ENCODE assay signal across 22 mouse cellular contexts in the genomic region with DNA sequence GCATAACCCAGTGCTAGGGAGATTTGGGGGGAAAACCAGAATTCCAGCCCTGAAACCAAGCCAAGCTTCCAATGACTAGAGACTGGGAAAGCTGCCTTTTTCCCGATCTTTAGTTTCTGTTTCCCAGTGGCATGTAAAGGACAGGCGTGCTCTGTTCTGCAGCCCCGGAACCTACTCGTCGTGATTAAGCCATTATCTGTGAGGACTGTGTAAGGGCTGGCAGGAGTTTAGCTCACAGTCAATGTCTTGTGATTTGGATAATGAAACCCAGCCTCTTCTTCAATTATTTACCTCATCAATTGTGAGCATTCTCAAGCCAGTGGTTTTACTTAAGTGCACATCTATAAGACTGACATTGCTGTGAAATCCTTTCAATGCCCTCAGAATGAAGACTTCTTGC. TPM values are rescaled to one million over a fixed set of nuclear protein-coding genes. Genes with fewer than 3 reads are reported as not detected.
A peak's percentile ranks its signal among the peaks of the same experiment; 100 is the strongest.
DNase-seq lines count a peak whose midpoint lies in the region; ATAC-seq and TF ChIP-seq lines count a peak whose summit lies in the region.
"Had no signal": no experiment of that assay in that cellular context is flagged by ENCODE, and none has a peak within 500 bp of the region (broad histone marks: within the 10 kb centered on the region; RNA-seq: fewer than 3 reads in every experiment).

No protein-coding gene starts in this region.

- H3K9me3 ChIP-seq in MEL (replicated peaks; ENCODE audit: insufficient read depth, low read length): no peaks in the 10 kb centered on the region
- H3K9me3 ChIP-seq in hindbrain, embryonic 12.5 days (replicated peaks): no peaks in the 10 kb centered on the region
- H3K9me3 ChIP-seq: G1E; heart, embryonic 13.5 days had no signal

- no peak overlapping the region for H3K27ac ChIP-seq in MEL (ENCODE audit: control insufficient read depth, low read depth, low read length)
- H3K27ac ChIP-seq in hindbrain, embryonic 12.5 days: no peak overlapping the region
- H3K27ac ChIP-seq: gastrocnemius, adult 2 months; heart, embryonic 13.5 days had no signal

- TF ChIP-seq POLR2A in lung, adult 2 months (IDR thresholded peaks at IDR 0.05; ENCODE audit: borderline replicate concordance, extremely low read depth, low read depth, low read length): no peak
- TF ChIP-seq POLR2A in MEL (IDR thresholded peaks at IDR 0.05; ENCODE audit: control insufficient read depth in 1 of 2, insufficient read depth in 1 of 2, low read depth in 1 of 2, low read length in 2 of 2, poor library complexity in 1 of 2): no peak

- H3K4me2 ChIP-seq in hindbrain, embryonic 12.5 days (replicated peaks): no peak overlapping the region
- H3K4me2 ChIP-seq: heart, embryonic 13.5 days had no signal

- no peak for TF ChIP-seq CTCF in lung, adult 2 months (IDR thresholded peaks at IDR 0.05; ENCODE audit: insufficient read depth, low read length)
- no peak for TF ChIP-seq CTCF in MEL (IDR thresholded peaks at IDR 0.05 in 2 of 3, conservative IDR thresholded peaks at IDR 0.05 in 1 of 3; ENCODE audit: control insufficient read depth in 1 of 3, insufficient read depth in 1 of 3, low read depth in 2 of 3, low read length in 3 of 3, poor library complexity in 1 of 3, severe bottlenecking in 1 of 3)

- no peak for ATAC-seq in cerebellum, adult (ENCODE audit: insufficient number of reproducible peaks, low FRiP score, low TSS enrichment)
- ATAC-seq in hindbrain, embryonic 12.5 days (ENCODE audit: low FRiP score): no peak
- ATAC-seq: CD4-positive, CD25-positive, alpha-beta regulatory T cell, adult 4 months; forebrain, embryonic 14.5 days; hindbrain, embryonic 16.5 days; inflammation-experienced regulatory T-cells, adult 6 months had no signal

- peak overlapping the region; percentile 13 for H3K4me3 ChIP-seq in lung, adult 2 months (replicated peaks; ENCODE audit: extremely low read depth, low read depth, low read length)
- no peak overlapping the region for H3K4me3 ChIP-seq in MEL (ENCODE audit: control insufficient read depth in 1 of 2, insufficient read depth in 1 of 2, low read depth in 2 of 2, low read length in 2 of 2)
- H3K4me3 ChIP-seq in hindbrain, embryonic 12.5 days: no peak overlapping the region
- H3K4me3 ChIP-seq: gastrocnemius, adult 2 months; heart, embryonic 13.5 days had no signal

- H3K79me2 ChIP-seq in MEL (ENCODE audit: control insufficient read depth, insufficient read depth, low read length, poor library complexity): no peaks in the 10 kb centered on the region

- 59% methylated on average over 5 of the region's 5 CpGs for WGBS in lung, adult 2 months
- 86% methylated on average over 5 of the region's 5 CpGs for WGBS in hindbrain, embryonic 12.5 days

- peak; percentile 41 to 57; a peak in 3 of 4 replicates for TF ChIP-seq EP300 in MEL (IDR thresholded peaks at IDR 0.05; ENCODE audit: low read depth in 1 of 2, low read length in 2 of 2)

- no peaks in the 10 kb centered on the region for H3K4me1 ChIP-seq in lung, adult 2 months (ENCODE audit: control insufficient read depth, insufficient read depth, low read length)
- H3K4me1 ChIP-seq in MEL (ENCODE audit: control insufficient read depth in 1 of 2, insufficient read depth in 2 of 2, low read length in 2 of 2): peaks cover 15 to 30% of the 10 kb centered on the region in 2 experiments
- no peaks in the 10 kb centered on the region for H3K4me1 ChIP-seq in hindbrain, embryonic 12.5 days
- H3K4me1 ChIP-seq: heart, embryonic 13.5 days had no signal

- peaks cover 0 to 24% of the 10 kb centered on the region in 2 experiments; a peak in 2 of 4 replicates for H3K36me3 ChIP-seq in MEL (ENCODE audit: control insufficient read depth in 1 of 2, insufficient read depth in 2 of 2, low read length in 2 of 2)
- no peaks in the 10 kb centered on the region for H3K36me3 ChIP-seq in hindbrain, embryonic 12.5 days
- H3K36me3 ChIP-seq: G1E; heart, embryonic 13.5 days had no signal

- no peak overlapping the region for H3K9ac ChIP-seq in MEL (ENCODE audit: control insufficient read depth, low read depth, low read length, poor library complexity, severe bottlenecking)
- H3K9ac ChIP-seq in hindbrain, embryonic 12.5 days: no peak overlapping the region
- H3K9ac ChIP-seq: heart, embryonic 13.5 days had no signal

- no peaks in the 10 kb centered on the region for H3K27me3 ChIP-seq in MEL (ENCODE audit: control insufficient read depth in 1 of 2, insufficient read depth in 2 of 2, low read length in 2 of 2)
- H3K27me3 ChIP-seq in hindbrain, embryonic 12.5 days: no peaks in the 10 kb centered on the region
- H3K27me3 ChIP-seq: heart, embryonic 13.5 days had no signal

- no peak for DNase-seq in lung, adult 2 months
- no peak for DNase-seq in lung, postnatal 4 days
- DNase-seq in MEL (ENCODE audit: low read depth, low spot score): peak; percentile 44
- DNase-seq in adipocyte (ENCODE audit: low spot score): peak; percentile 18
- no peak for DNase-seq in thymus, postnatal 0 days (ENCODE audit: low spot score)
- DNase-seq: adrenal gland, postnatal 10 days; B cell, adult 2 months; cerebellum, adult 18-20 months; cerebellum, adult 9-11 months; gastrocnemius, adult 2 months; gastrocnemius, postnatal 36 days; heart, adult 11 months; heart, postnatal 36 days; kidney, adult 18-20 months had no signal

- TF ChIP-seq RAD21 in MEL (IDR thresholded peaks at IDR 0.05; ENCODE audit: low read depth, low read length): no peak

TF ChIP-seq in MEL, 35 proteins besides CTCF, POLR2A, EP300 and RAD21:
- TF ChIP-seq TCF12 (IDR thresholded peaks at IDR 0.05; ENCODE audit: low read depth, low read length): 0 out of 2 replicates have a peak, but pooled peaks have one; percentile 29
- TF ChIP-seq RCOR1 (IDR thresholded peaks at IDR 0.05; ENCODE audit: low read depth, low read length): peak; percentile 56; the same call in 1 of the 2 replicates
- TF ChIP-seq ZC3H11A (IDR thresholded peaks at IDR 0.05; ENCODE audit: low read depth, low read length): no peak
- no peak for TF ChIP-seq MAFK (IDR thresholded peaks at IDR 0.05; ENCODE audit: borderline replicate concordance, low read depth, low read length)
- TF ChIP-seq GATA1 (IDR thresholded peaks at IDR 0.05; ENCODE audit: low read depth, low read length): peak; percentile 32; the same call in 1 of the 2 replicates
- peak; percentile 53 for TF ChIP-seq ETS1 (IDR thresholded peaks at IDR 0.05; ENCODE audit: low read depth, low read length)

RNA-seq across cellular contexts. Expression of a gene that starts 43.7 kb away (rescaled TPM):
- polyA plus RNA-seq in lung, adult 2 months (2012; rRNA removed): 12.0 and 13.7 TPM in 2 replicates
- total RNA-seq in MEL (2012; rRNA removed): 31.4 and 34.6 TPM in 2 replicates
- polyA plus RNA-seq in MEL (2012; ENCODE audit: insufficient read depth in 1 of 2, insufficient read length in 2 of 2, low read depth in 1 of 2, low replicate concordance in 2 of 2, missing spikeins in 1 of 2): 10 to 100 TPM in 1 of 2 experiments, not detected in 1; 39.7 TPM
- 40.7 and 42.7 TPM in 2 replicates for polyA plus RNA-seq in thymus, postnatal 0 days (2015; fragmentation: Nextera tagmentation; extraction: Ambion mirVana)
- polyA plus RNA-seq in hindbrain, embryonic 12.5 days (2016; fragmentation: Nextera tagmentation; extraction: Ambion mirVana): 58.6 and 59.7 TPM in 2 replicates

RNA-seq across cellular contexts. Expression of a gene that starts 43.9 kb away (rescaled TPM):
- polyA plus RNA-seq in lung, adult 2 months (2012; rRNA removed): 10.8 and 16.0 TPM in 2 replicates
- 48.4 and 50.0 TPM in 2 replicates for total RNA-seq in MEL (2012; rRNA removed)
- polyA plus RNA-seq in MEL (2012; ENCODE audit: insufficient read depth in 1 of 2, insufficient read length in 2 of 2, low read depth in 1 of 2, low replicate concordance in 2 of 2, missing spikeins in 1 of 2): 10 to 100 TPM in 1 of 2 experiments, not detected in 1; 73.3 TPM
- polyA plus RNA-seq in thymus, postnatal 0 days (2015; fragmentation: Nextera tagmentation; extraction: Ambion mirVana): 29.0 and 30.1 TPM in 2 replicates
- 42.4 and 46.4 TPM in 2 replicates for polyA plus RNA-seq in hindbrain, embryonic 12.5 days (2016; fragmentation: Nextera tagmentation; extraction: Ambion mirVana)

Comparison
In these comparisons a context has a peak if more than half of its experiments do, and no peak if none do; other contexts are left out.
1. DNase-seq: peak in MEL (single experiment) and adipocyte (single experiment); none in lung, adult 2 months (single experiment), lung, postnatal 4 days (0 of 2) and thymus, postnatal 0 days (single experiment).